Mouse (Mus musculus): ENCODE measurements around the gene Parp3.
"Not testable (repeated sequence)": the region's sequence is repeated elsewhere in the genome, so short reads cannot be mapped to it uniquely, and the experiment has no call there.

Parp3 gene

DNA sequence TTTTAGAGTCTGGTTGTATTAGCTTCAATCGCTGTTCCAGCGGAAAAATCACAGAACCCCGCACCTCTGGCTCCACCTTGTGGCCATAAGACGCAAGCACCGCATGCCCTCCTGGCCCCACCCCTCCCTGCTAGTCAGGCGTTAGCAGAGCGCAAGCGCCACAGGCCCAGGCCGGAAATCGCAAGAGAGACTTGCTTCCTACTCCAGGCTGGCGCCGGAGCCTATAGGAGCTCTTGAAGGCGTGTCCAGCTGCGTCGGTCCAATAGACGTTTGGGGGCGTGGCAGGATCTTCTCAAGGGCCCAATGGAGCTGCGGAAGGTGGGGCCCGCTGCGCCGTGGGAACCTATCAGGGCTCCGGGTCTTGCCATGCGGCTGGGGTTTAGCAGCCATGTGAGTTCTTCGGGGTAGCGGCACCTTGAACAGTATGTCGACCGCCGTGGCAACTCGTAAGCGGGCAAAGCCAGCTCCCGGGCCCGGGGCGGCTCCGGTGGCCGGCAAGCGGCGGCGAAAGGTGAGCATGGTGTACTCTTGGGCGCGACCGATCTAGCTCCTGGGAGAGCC, at the start of gene Parp3:
Gene Parp3, minus strand, starts transcription at position 26 of the 561 bp plus-strand sequence.
- DNase-seq (ENCODE audit: low spot score in 2 of 2) = peak; percentile 97 to 99

DNA sequence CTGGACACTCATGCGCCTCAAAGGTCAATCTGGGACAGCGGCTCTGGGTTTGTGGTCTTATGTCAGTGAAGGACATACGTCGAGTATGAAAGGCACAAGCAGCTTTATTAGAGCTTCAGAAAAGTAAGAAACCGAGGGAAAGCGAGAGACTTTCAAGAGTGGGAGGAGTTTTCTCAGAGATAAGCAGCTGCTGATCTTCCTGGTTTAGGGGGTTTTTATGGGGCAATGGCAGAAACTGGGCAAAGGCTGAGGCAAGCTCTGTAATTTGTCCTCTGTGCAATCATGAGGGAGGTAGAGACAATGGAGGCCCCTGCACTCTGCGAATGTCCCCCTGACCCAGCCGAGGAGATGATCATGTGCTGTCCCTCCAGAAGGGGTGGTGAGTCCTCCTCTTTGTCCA, 43.2 kb upstream of the Parp3 start:
- DNase-seq (ENCODE audit: low spot score in 2 of 2) = no peak

DNA sequence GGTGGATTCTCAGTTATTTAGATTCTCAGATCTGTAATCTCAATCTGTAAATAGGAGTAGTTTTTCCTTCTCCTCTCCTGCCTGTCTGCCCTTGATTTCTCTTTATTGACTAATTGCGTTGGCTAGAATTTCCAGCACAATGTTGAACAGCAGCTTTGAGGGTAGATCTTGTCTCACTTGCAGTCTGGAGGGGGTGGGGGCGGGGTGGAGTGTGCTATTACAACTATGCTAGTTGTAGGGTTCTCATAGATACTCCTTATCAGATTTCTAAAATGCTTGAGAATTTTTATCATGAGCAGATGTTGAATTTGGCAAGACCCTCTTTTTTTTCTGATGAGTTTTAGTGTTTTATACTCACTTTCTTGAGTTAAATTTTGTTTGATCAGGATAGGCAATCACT, 42.7 kb upstream of the Parp3 start:
- no peak for DNase-seq (ENCODE audit: low spot score in 2 of 2)

- DNase-seq (ENCODE audit: low spot score in 2 of 2) = no peak
Observed at GRCm38 (mm10) chr9:106514273-106514672, 37.5 kb upstream of the Parp3 start, which contains the start of gene Iqcf5. TSS of gene Iqcf5 (plus strand) at chr9:106514573.

DNA sequence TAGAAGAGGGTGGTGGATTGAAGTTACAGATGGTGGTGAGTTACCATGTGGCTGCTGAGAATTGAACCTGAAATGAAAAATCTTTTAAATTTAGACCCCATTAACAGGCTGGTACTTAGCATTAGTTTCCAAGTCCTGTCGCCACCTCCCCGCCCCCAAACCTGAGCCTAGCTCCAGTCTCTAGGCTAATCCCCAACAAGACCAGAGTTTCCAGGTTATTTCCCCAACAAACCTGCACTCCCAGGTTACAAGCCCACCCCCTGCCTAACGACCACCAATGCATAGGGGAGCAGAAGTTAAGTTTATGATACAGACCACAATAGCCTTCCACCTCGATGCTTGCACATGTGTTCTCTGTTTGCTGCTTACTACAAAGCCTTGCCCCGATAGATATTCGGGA, 36.8 kb upstream of the Parp3 start:
- no peak for DNase-seq (ENCODE audit: low spot score in 2 of 2)

DNA sequence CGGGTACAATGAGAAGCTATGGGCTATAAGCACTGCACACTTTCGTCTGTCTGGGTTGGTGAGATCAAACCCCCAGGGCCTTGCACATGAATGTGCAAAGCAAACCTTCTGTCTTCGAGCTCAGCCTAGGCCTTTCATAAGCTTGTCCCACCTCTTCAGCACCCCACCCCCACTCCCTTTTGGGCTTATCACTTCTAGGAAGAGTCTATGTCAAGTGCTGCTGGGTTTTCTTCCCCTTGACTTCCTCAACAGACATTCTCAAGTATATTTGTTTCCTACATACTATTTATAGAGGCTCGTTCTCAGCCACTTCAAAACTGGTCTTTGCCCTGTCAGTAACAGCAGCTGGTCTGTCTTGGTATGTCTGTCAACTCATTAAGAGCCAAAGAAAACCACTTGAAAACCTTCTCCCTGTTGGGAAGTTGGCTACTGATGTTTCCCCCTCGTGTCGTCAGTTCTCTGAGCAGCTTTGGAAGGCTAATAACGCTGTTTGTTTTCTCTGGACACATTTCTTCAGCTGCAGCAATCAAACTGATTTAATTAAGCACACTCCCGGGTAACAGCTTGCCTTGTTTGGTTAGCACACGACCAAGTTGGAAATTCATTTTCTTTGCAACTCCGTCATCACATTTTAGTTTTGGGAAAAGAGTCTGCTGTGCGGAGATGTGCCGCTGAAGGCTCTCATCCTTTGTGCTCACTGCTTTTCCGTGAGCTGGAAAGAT, 36.1 kb upstream of the Parp3 start:
- no peak for DNase-seq (ENCODE audit: low spot score in 2 of 2)

GRCm38 (mm10) chr9:106509356-106509755, 32.6 kb upstream of the Parp3 start:
- DNase-seq (ENCODE audit: low spot score in 2 of 2) = no peak

- DNase-seq (ENCODE audit: low spot score in 2 of 2) = no peak
Observed at GRCm38 (mm10) chr9:106504246-106504645, 27.5 kb upstream of the Parp3 start.

- DNase-seq (ENCODE audit: low spot score in 2 of 2) = no peak
Observed at GRCm38 (mm10) chr9:106501846-106502245, 25.1 kb upstream of the Parp3 start.

DNA sequence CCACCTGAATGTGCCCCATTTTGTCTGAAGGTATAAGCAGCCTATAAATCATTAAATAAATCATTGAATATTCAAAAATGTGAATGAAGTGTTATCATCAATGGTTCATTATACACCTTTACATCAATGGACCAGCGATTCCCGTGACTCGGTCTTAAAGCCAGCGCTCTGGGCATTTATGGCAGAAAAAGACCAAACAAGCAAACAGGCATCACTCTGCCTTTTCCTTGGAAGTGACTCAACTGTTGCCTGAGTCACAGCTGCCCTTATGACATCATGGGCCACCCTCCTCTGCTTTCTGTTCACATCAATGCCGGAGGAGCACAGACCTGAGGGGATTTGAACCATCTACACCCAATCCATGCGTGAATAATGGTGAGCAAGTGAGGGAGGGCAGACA, 22.9 kb upstream of the Parp3 start, which contains the start of gene Iqcf1:
Gene Iqcf1, plus strand, starts transcription at position 301 of the 400 bp plus-strand sequence.
- DNase-seq (ENCODE audit: low spot score in 2 of 2) = no peak

- DNase-seq (ENCODE audit: low spot score in 2 of 2) = not testable (repeated sequence)
Observed at GRCm38 (mm10) chr9:106487602-106488001, 10.9 kb upstream of the Parp3 start.

GRCm38 (mm10) chr9:106485076-106485475, 8.3 kb upstream of the Parp3 start:
- no peak for DNase-seq (ENCODE audit: low spot score in 2 of 2)

- no peak for DNase-seq (ENCODE audit: low spot score in 2 of 2)
Observed at GRCm38 (mm10) chr9:106483606-106484005, 6.9 kb upstream of the Parp3 start.

DNA sequence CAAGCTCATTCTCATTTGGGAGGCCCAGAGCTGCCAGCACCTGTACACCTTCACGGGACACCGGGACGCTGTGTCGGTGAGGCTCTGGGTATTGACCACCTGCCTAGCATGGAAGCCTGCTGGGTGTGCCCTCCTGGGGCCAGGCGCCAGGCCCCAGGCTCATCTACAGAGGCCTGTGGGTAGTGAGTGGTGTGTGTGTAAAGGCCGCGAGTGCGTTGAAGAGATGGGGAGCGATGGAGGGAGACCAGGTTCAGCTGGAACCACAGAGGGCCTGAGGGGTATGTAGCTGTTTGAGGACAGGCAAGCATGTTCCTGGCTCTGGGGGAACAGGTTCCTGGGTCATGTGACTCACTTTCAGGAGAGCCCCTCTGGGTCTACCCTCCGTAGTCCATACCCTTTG, 6.4 kb upstream of the Parp3 start:
- no peak for DNase-seq (ENCODE audit: low spot score in 2 of 2)

DNA sequence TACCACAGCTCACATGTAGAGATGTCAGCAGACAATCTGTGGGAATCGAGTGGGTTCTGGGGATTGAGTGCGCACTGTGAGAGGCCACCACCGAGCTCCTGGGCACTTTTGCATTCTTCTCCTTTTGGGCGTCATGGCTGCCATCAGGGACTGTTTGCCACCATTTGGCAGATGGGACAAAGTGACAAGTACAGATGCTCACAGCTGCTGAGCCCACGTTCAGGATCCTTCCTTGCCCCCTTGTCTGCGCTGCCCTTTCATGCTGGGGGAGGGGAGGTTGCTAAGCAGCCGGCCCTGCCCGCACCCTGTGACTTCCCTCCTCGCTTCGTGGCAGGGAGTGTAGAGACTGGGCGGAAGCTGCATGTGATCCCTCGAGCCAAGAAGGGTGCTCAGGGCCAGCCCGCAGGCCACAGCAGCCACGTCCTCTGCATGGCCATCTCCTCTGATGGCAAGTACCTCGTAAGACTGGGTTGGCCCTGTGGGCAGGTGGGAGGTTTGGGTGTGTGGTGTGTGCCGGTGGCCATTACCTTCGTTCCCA, 5.9 kb upstream of the Parp3 start:
- DNase-seq (ENCODE audit: low spot score in 2 of 2) = no peak

DNA sequence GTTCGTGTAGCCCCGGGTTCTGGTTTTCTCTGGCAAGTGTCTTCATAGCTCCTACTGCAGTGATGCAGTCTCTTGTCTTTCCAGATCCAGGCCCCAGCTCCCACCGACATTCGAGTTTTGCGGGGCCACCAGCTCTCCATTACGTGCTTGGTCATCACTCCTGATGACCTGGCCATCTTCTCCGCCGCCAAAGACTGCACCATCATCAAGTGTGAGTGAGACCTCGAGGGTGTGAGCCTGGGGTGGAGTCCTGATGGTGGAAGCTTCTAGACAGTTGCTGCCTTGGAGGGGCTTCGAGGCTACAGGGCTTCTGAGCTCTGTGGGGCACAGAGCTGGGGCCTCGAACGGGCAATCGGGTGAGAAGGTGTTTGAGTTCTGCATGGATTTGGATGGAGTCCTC, 4.9 kb upstream of the Parp3 start:
- no peak for DNase-seq (ENCODE audit: low spot score in 2 of 2)

- DNase-seq (ENCODE audit: low spot score in 2 of 2) = no peak
Observed at GRCm38 (mm10) chr9:106481075-106481474, 4.3 kb upstream of the Parp3 start.

- no peak for DNase-seq (ENCODE audit: low spot score in 2 of 2)
Observed at GRCm38 (mm10) chr9:106480541-106480940, 3.8 kb upstream of the Parp3 start.

DNA sequence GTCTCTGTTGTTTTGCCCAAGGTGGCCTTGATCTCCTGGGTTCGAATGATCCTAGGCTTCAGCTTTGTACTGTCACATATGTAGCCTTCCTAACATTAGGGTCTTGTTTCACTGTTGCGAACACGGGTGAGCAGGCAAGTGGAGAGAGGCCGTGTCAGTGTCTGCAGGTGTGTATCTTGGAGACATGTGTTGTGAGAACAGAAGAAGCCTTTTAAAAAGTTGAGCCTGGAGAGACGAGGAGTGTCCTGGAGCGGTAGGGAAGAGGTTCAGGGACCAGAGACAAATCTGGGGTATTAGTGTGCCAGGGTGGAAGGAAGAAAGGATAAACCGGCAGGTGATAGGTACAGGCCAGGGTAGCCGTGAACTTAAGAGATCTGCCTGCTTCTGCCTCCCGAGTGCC, 1.4 kb upstream of the Parp3 start:
- peak in 1 of 2 experiments; percentile 15 for DNase-seq (ENCODE audit: low spot score in 2 of 2)

DNA sequence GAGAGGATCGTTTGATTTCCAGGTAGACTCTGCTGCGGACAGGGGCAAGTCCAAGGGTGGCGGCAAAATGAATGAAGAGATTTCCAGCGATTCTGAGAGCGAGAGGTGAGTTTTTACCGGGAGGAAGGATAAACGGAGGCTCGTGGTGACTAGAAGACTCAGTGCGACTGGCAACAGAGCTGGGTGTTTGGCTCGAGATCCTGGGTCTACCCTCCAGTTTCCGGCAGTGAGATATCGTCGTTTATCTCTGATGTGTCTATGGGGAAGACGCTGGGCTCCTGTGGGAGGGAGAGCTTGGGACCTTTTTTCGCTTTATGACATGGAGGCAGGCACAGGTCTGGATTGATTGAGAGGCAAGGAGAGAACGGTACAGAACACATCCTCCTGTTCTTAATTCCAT, 900 bp upstream of the Parp3 start:
- peak in 1 of 2 experiments; percentile 16 for DNase-seq (ENCODE audit: low spot score in 2 of 2)

DNA sequence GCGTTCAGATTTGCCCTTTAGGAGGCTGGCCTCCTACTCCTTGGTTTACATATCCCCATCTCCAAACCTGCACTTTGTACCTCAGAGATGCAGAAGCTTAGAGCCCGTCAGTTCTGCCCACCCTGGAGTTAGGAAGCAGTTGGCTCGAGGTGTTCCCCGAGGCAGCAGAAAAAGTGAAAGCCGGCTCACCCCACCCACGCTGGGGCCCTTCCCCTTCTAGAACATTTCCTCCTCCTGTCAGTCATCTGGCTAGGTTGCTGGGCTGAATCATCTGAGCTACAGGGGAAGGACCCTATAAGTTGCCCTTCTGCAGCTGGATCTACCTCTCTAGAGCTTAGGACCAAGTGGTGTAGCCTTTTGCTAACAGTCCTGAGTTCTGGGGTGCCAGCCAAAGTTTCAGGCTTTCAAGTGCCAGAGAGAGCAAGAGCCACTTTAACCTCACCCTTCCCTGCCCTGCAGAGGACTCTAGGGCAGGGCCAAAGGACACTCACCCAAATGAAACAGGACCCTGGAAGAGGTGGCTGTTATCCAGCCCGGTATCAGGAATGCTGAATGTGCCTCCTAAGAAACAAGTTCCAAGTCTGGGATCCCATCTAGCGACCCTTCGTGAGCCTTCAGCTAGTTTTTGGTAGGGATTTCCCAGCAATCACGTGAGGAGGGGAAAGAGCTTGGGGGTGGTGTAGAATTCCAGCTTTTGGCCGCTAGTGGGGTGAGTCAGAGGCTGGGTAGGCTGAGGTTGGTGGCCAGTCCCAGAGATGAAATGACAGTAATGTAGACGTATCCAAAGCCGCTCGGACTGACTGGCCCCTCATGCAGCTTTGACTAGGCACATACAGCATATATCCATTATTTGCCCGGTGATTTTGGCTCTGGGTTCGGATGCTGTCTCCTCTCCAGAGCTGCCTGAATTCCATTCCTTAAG, 486 bp downstream of the Parp3 start:
- DNase-seq (ENCODE audit: low spot score in 2 of 2) = peak in 1 of 2 experiments; percentile 20

- no peak for DNase-seq (ENCODE audit: low spot score in 2 of 2)
Observed at GRCm38 (mm10) chr9:106475663-106476001, 1.1 kb downstream of the Parp3 start, which contains the start of gene Rrp9. TSS of gene Rrp9 (plus strand) at chr9:106475963.

Measured in cerebellum, postnatal 4 days (tissue).